Mouse (Mus musculus): ENCODE measurements at regions not wholly inside any gene's neighbourhood (a gene's known extent, or its start where the extent isn't known, plus 50 kb on each side); places are given as distances from the start of the nearest gene placed in this dataset.

DNA sequence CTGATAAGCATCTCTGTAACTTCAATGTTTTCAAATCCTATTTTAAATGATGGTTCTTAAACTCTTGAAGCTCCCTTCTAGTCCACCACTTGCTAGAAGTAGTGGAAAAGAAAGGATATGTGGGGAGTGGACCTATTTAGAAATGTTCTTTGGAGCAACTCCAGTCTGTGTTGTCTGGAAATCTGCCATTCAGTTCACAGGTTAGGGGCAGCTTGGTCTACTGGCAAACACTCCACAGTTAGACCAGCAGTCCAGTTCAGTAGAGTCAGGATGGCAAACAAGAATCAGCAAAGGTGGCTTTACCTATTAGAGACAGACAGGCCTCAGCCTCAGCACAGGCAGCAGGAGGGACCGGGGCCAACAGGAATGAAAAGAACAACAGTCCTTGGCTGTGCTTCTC lies 67.3 kb upstream of the Dpyd start:
- DNase-seq (ENCODE audit: low read depth, low spot score), result no peak

GRCm38 (mm10) chr3:118500234-118500633 lies 61.7 kb upstream of the Dpyd start:
- no peak for DNase-seq (ENCODE audit: low read depth, low spot score)

DNA sequence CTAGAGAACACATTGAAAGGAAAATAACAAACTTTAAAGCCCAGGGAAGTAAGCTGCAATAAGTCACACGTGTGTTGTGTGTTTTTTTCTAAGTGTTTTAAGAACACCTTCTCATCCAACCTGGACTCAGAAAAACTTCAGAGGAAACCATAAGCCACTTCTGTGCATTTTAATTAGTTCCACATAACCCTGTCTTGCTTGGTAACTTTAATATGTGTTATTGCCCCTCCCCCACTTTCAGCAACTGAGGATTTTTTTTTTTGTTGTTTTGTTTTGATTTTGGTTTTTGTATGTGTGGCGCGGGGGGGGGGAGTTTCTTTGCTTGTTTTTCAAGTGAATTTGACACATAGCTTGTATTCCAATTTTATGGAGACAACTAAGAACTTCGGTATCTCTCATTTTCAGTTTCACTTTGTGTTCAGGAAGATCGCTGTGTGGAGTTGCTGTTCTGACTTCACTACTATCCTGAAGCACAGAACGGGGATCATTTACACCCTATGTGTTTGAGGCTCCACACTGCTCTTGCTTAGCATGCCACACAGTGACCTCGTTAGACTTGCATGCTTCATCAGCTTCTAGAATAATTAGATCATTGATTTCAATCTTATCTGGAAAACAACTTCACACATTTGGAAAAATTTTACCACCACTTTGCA lies 54.2 kb upstream of the Dpyd start:
- DNase-seq (ENCODE audit: low read depth, low spot score), result no peak

DNA sequence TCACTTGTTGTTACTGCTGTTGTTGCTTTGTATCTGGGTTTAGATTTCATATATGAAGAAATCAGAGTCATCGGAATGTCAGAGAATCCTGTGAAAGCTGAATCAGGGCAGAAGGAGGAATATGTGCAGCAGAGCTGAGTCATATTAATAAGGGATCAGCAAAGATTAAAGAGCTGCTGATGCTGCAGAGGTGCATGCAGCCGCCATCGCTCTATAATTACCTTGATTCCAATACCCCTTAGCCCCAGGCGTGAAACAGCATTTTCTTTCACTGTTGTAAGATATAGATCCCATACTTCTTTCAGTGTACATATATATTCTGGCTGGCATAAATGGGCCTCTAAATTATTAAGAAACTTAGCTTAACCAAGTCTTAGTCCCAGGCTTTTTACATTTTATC lies 51.1 kb upstream of the Dpyd start:
- DNase-seq (ENCODE audit: low read depth, low spot score), result no peak

DNA sequence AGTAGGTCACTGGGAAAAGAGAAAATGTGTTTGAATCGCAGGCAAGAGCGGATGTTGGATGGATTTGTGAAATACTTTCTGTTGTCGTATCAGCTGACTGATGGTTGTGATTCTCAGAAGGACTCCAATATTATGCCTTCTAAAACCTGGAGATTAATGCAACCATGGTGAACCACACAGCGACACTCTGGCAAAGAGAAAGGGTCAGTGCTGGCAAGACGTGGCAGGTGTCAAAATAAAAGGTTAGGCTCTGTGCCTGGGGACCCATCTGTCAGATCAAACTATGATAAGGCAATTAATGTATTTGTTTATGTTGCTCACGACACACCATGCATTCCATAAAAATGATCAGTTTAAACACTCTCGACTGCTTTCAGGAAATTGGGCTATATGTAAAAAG lies 50.0 kb upstream of the Dpyd start:
- DNase-seq (ENCODE audit: low read depth, low spot score), result no peak
